Mouse (Mus musculus): Measurements from ENCODE around the gene Bpgm. TPM values are rescaled to one million over a fixed set of nuclear protein-coding genes. Genes with fewer than 3 reads are reported as not detected.
A peak's percentile ranks its signal among the peaks of the same experiment; 100 is the strongest.

Bpgm gene
- polyA plus RNA-seq (2016; fragmentation: Nextera tagmentation; extraction: Ambion mirVana), result 76.6 and 76.8 TPM in 2 replicates

GRCm38 (mm10) chr6:34475974-34476794, at the start of gene Bpgm:
Bpgm (plus strand) TSS chr6:34476207.
- H3K4me1 ChIP-seq, result peaks cover 42% of the 10 kb centered on the region
- H3K9ac ChIP-seq (replicated peaks), result peak within 1 kb of the TSS; percentile 59
- H3K36me3 ChIP-seq, result no peaks in the 10 kb centered on the region
- H3K4me3 ChIP-seq, result peak within 1 kb of the TSS; percentile 54
- ATAC-seq (ENCODE audit: low FRiP score, low read depth), result peak; percentile 98
- H3K9me3 ChIP-seq, result no peaks in the 10 kb centered on the region
- H3K27me3 ChIP-seq, result no peaks in the 10 kb centered on the region
- H3K27ac ChIP-seq (replicated peaks), result peak within 1 kb of the TSS; percentile 71
- peak within 1 kb of the TSS; percentile 81 for H3K4me2 ChIP-seq (replicated peaks)
- WGBS, result 2% methylated on average over 35 of the region's 35 CpGs

- no peak overlapping the region for H3K9ac ChIP-seq (replicated peaks)
- H3K4me3 ChIP-seq, result no peak overlapping the region
- ATAC-seq (ENCODE audit: low FRiP score, low read depth), result no peak
- H3K4me1 ChIP-seq, result no peaks in the 10 kb centered on the region
- no peaks in the 10 kb centered on the region for H3K27me3 ChIP-seq
- 80% methylated on average over 2 of the region's 2 CpGs for WGBS
- H3K9me3 ChIP-seq, result no peaks in the 10 kb centered on the region
- no peak overlapping the region for H3K27ac ChIP-seq (replicated peaks)
- no peak overlapping the region for H3K4me2 ChIP-seq (replicated peaks)
- no peaks in the 10 kb centered on the region for H3K36me3 ChIP-seq
These were observed 37.0 kb upstream of the Bpgm start for GRCm38 (mm10) chr6:34439006-34439405.

GRCm38 (mm10) chr6:34441556-34442257, 34.3 kb upstream of the Bpgm start:
- H3K27me3 ChIP-seq, result no peaks in the 10 kb centered on the region
- 69% methylated on average over 9 of the region's 9 CpGs for WGBS
- no peak overlapping the region for H3K27ac ChIP-seq (replicated peaks)
- no peak overlapping the region for H3K4me2 ChIP-seq (replicated peaks)
- no peak for ATAC-seq (ENCODE audit: low FRiP score, low read depth)
- H3K9me3 ChIP-seq, result no peaks in the 10 kb centered on the region
- no peaks in the 10 kb centered on the region for H3K36me3 ChIP-seq
- H3K4me1 ChIP-seq, result no peaks in the 10 kb centered on the region
- no peak overlapping the region for H3K4me3 ChIP-seq
- H3K9ac ChIP-seq (replicated peaks), result no peak overlapping the region

GRCm38 (mm10) chr6:34443791-34444190, 32.2 kb upstream of the Bpgm start:
- Histone ChIP-seq H3K36me3 (no peaks in the 10 kb centered on the region), H3K9me3 (no peaks in the 10 kb centered on the region), H3K27ac (replicated peaks) (no peak overlapping the region), H3K27me3 (no peaks in the 10 kb centered on the region), H3K4me1 (no peaks in the 10 kb centered on the region), H3K4me2 (replicated peaks) (no peak overlapping the region), H3K4me3 (no peak overlapping the region), H3K9ac (replicated peaks) (no peak overlapping the region)
- no peak for ATAC-seq (ENCODE audit: low FRiP score, low read depth)
- 89% methylated on average over 2 of the region's 2 CpGs for WGBS

GRCm38 (mm10) chr6:34447961-34448360, 28.0 kb upstream of the Bpgm start:
- Histone ChIP-seq H3K4me2 (replicated peaks) (no peak overlapping the region), H3K9me3 (no peaks in the 10 kb centered on the region), H3K4me3 (no peak overlapping the region), H3K4me1 (no peaks in the 10 kb centered on the region), H3K27me3 (no peaks in the 10 kb centered on the region), H3K27ac (replicated peaks) (no peak overlapping the region), H3K36me3 (no peaks in the 10 kb centered on the region), H3K9ac (replicated peaks) (no peak overlapping the region)
- 10% methylated on average over 2 of the region's 2 CpGs for WGBS
- no peak for ATAC-seq (ENCODE audit: low FRiP score, low read depth)

GRCm38 (mm10) chr6:34448696-34449095, 27.3 kb upstream of the Bpgm start:
- Histone ChIP-seq H3K4me3 (no peak overlapping the region), H3K27ac (replicated peaks) (no peak overlapping the region), H3K27me3 (no peaks in the 10 kb centered on the region), H3K9ac (replicated peaks) (no peak overlapping the region), H3K36me3 (no peaks in the 10 kb centered on the region), H3K4me2 (replicated peaks) (no peak overlapping the region), H3K9me3 (no peaks in the 10 kb centered on the region), H3K4me1 (no peaks in the 10 kb centered on the region)
- ATAC-seq (ENCODE audit: low FRiP score, low read depth), result no peak
- WGBS, result 76% methylated on average over 1 of the region's 1 CpGs

- Histone ChIP-seq H3K4me3 (no peak overlapping the region), H3K4me1 (no peaks in the 10 kb centered on the region), H3K9ac (replicated peaks) (no peak overlapping the region), H3K27me3 (no peaks in the 10 kb centered on the region), H3K27ac (replicated peaks) (no peak overlapping the region), H3K4me2 (replicated peaks) (no peak overlapping the region), H3K36me3 (no peaks in the 10 kb centered on the region), H3K9me3 (no peaks in the 10 kb centered on the region)
- ATAC-seq (ENCODE audit: low FRiP score, low read depth), result no peak
- 68% methylated on average over 7 of the region's 7 CpGs for WGBS
These were observed 22.8 kb upstream of the Bpgm start for GRCm38 (mm10) chr6:34452963-34453770.

- H3K4me1 ChIP-seq, result no peaks in the 10 kb centered on the region
- H3K4me3 ChIP-seq, result no peak overlapping the region
- no peak overlapping the region for H3K27ac ChIP-seq (replicated peaks)
- H3K27me3 ChIP-seq, result no peaks in the 10 kb centered on the region
- ATAC-seq (ENCODE audit: low FRiP score, low read depth), result no peak
- H3K4me2 ChIP-seq (replicated peaks), result no peak overlapping the region
- H3K36me3 ChIP-seq, result no peaks in the 10 kb centered on the region
- H3K9ac ChIP-seq (replicated peaks), result no peak overlapping the region
- H3K9me3 ChIP-seq, result no peaks in the 10 kb centered on the region
These were observed 16.6 kb upstream of the Bpgm start for GRCm38 (mm10) chr6:34459456-34459855.

- Histone ChIP-seq H3K4me1 (no peaks in the 10 kb centered on the region), H3K27me3 (no peaks in the 10 kb centered on the region), H3K27ac (replicated peaks) (no peak overlapping the region), H3K4me3 (no peak overlapping the region), H3K4me2 (replicated peaks) (no peak overlapping the region), H3K36me3 (no peaks in the 10 kb centered on the region), H3K9ac (replicated peaks) (no peak overlapping the region), H3K9me3 (no peaks in the 10 kb centered on the region)
- no peak for ATAC-seq (ENCODE audit: low FRiP score, low read depth)
- 65% methylated on average over 4 of the region's 4 CpGs for WGBS
These were observed 15.4 kb upstream of the Bpgm start for GRCm38 (mm10) chr6:34460651-34461050.

- 95% methylated on average over 4 of the region's 4 CpGs for WGBS
- Histone ChIP-seq H3K4me1 (no peaks in the 10 kb centered on the region), H3K27ac (replicated peaks) (no peak overlapping the region), H3K27me3 (no peaks in the 10 kb centered on the region), H3K4me2 (replicated peaks) (no peak overlapping the region), H3K4me3 (no peak overlapping the region), H3K36me3 (no peaks in the 10 kb centered on the region), H3K9ac (replicated peaks) (no peak overlapping the region), H3K9me3 (no peaks in the 10 kb centered on the region)
- ATAC-seq (ENCODE audit: low FRiP score, low read depth), result no peak
These were observed 12.4 kb upstream of the Bpgm start for GRCm38 (mm10) chr6:34463582-34463981.

GRCm38 (mm10) chr6:34471434-34472110, 4.4 kb upstream of the Bpgm start:
- H3K4me2 ChIP-seq (replicated peaks), result no peak overlapping the region
- 85% methylated on average over 12 of the region's 12 CpGs for WGBS

More at GRCm38 (mm10) chr6:34471434-34472110, 4.4 kb upstream of the Bpgm start:
- H3K4me3 ChIP-seq, result no peak overlapping the region
- H3K36me3 ChIP-seq, result no peaks in the 10 kb centered on the region
- no peaks in the 10 kb centered on the region for H3K27me3 ChIP-seq
- no peaks in the 10 kb centered on the region for H3K9me3 ChIP-seq
- H3K9ac ChIP-seq (replicated peaks), result no peak overlapping the region
- no peak overlapping the region for H3K27ac ChIP-seq (replicated peaks)
- H3K4me1 ChIP-seq, result peaks cover 5% of the 10 kb centered on the region; the same call in 1 of the 2 replicates
- no peak for ATAC-seq (ENCODE audit: low FRiP score, low read depth)
